In the genomic region with DNA sequence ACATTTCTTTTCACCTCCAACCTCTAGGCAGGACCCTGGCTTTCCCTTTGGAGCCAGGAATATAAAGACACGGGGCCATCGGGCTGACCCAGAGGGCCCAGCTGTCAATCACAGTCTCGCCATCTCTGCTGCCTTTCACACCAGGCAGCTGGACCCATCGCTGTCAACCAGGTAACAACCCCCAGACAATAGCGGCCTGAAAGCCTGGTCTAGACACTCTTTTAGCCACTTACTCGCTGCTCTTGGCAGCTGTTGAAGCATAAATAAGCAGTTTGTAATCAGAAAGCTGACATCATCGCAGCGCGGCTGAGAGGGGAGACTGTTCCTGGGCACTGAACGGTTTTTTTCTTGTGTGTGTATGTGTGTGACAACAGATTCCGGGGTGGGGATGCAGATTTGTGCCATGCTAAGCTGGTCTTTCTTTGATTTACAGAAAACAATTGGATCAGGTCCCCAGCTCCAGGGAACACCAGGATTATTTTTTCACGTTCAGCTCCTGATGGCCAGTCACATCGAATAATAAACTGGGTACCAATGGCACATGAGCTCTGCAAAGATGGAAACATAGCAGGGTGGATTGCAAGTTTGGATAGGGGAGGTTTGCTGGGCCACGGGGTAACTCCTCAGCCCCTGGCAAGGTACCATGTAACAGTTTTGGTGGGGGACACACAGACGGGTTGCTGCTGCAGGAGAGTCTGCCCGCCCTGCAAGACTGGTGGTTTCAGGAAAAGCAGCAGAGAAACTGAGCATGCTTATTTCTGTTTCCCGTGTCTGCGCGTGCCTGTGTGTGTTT, we compare ENCODE assay signal across 8 mouse cellular contexts.
DNase-seq lines count a peak whose midpoint lies in the region; ATAC-seq and TF ChIP-seq lines count a peak whose summit lies in the region.

No protein-coding gene starts in this region.

- no peaks in the 10 kb centered on the region for H3K27me3 ChIP-seq in heart, embryonic 13.5 days (replicated peaks)
- no peaks in the 10 kb centered on the region for H3K27me3 ChIP-seq in forebrain, embryonic 16.5 days (replicated peaks; ENCODE audit: control insufficient read depth, insufficient read depth, low read length)
- H3K27me3 ChIP-seq in midbrain, embryonic 10.5 days (ENCODE audit: low read depth, poor library complexity, severe bottlenecking), result no peaks in the 10 kb centered on the region
- no peaks in the 10 kb centered on the region for H3K27me3 ChIP-seq in kidney, adult 2 months (replicated peaks; ENCODE audit: control insufficient read depth, insufficient read depth, low read length)

- peak overlapping the region; percentile 54 for H3K4me2 ChIP-seq in heart, embryonic 13.5 days
- peak overlapping the region; percentile 55 for H3K4me2 ChIP-seq in forebrain, embryonic 16.5 days (ENCODE audit: low read length)

- H3K27ac ChIP-seq in heart, embryonic 13.5 days (replicated peaks), result no peak overlapping the region
- peak overlapping the region; percentile 98 for H3K27ac ChIP-seq in forebrain, embryonic 16.5 days (ENCODE audit: low read length)
- H3K27ac ChIP-seq in midbrain, embryonic 10.5 days (replicated peaks), result peak overlapping the region; percentile 91
- no peak overlapping the region for H3K27ac ChIP-seq in kidney, adult 2 months (ENCODE audit: insufficient read depth, low read depth, low read length)

- no peak overlapping the region for H3K4me3 ChIP-seq in heart, embryonic 13.5 days
- H3K4me3 ChIP-seq in forebrain, embryonic 16.5 days (replicated peaks; ENCODE audit: low read length), result peak overlapping the region; percentile 27
- peak overlapping the region; percentile 27 for H3K4me3 ChIP-seq in midbrain, embryonic 10.5 days
- H3K4me3 ChIP-seq in kidney, adult 2 months (ENCODE audit: insufficient read depth, low read depth, low read length), result no peak overlapping the region

- no peak for TF ChIP-seq CTCF in brain, embryonic 14.5 days (IDR thresholded peaks at IDR 0.05; ENCODE audit: borderline replicate concordance, extremely low read depth, insufficient read depth, insufficient read length)
- TF ChIP-seq CTCF in kidney, adult 2 months (conservative IDR thresholded peaks at IDR 0.05; ENCODE audit: insufficient read depth, insufficient read length, low read depth, low read length), result no peak

- no peak for TF ChIP-seq POLR2A in brain, embryonic 14.5 days (IDR thresholded peaks at IDR 0.05; ENCODE audit: borderline replicate concordance, extremely low read depth, insufficient read depth, insufficient read length, poor library complexity, severe bottlenecking)
- TF ChIP-seq POLR2A in kidney, adult 2 months (IDR thresholded peaks at IDR 0.05; ENCODE audit: low read depth, low read length), result no peak

- no peak for ATAC-seq in heart, embryonic 13.5 days (ENCODE audit: extremely low read depth, insufficient number of reproducible peaks, low FRiP score, low TSS enrichment)
- ATAC-seq in forebrain, embryonic 16.5 days, result peak; percentile 82

- H3K36me3 ChIP-seq in heart, embryonic 13.5 days, result no peaks in the 10 kb centered on the region
- no peaks in the 10 kb centered on the region for H3K36me3 ChIP-seq in forebrain, embryonic 16.5 days (ENCODE audit: control insufficient read depth, insufficient read depth)
- H3K36me3 ChIP-seq in midbrain, embryonic 10.5 days, result no peaks in the 10 kb centered on the region
- no peaks in the 10 kb centered on the region for H3K36me3 ChIP-seq in kidney, adult 2 months (ENCODE audit: control insufficient read depth, insufficient read depth, low read length)

- no peak for DNase-seq in heart, adult 11 months
- peak; percentile 98 for DNase-seq in brain, embryonic 14.5 days (ENCODE audit: low read depth)
- DNase-seq in midbrain, embryonic 10.5 days (ENCODE audit: low spot score), result peak; percentile 81
- no peak for DNase-seq in gastrocnemius, postnatal 25 days
- no peak for DNase-seq in spleen, postnatal 10 days (ENCODE audit: low spot score in 2 of 2)
- no peak for DNase-seq in kidney, adult 2 months

- no peak overlapping the region for H3K9ac ChIP-seq in heart, embryonic 13.5 days
- H3K9ac ChIP-seq in forebrain, embryonic 16.5 days (replicated peaks; ENCODE audit: low read depth, low read length), result peak overlapping the region; percentile 66

- H3K9me3 ChIP-seq in heart, embryonic 13.5 days, result no peaks in the 10 kb centered on the region
- H3K9me3 ChIP-seq in forebrain, embryonic 16.5 days (ENCODE audit: control insufficient read depth, low read length), result no peaks in the 10 kb centered on the region
- H3K9me3 ChIP-seq in midbrain, embryonic 10.5 days (replicated peaks), result no peaks in the 10 kb centered on the region

- 40% methylated on average over 19 of the region's 19 CpGs for WGBS in heart, embryonic 13.5 days
- 4% methylated on average over 19 of the region's 19 CpGs for WGBS in forebrain, embryonic 16.5 days
- 34% methylated on average over 19 of the region's 19 CpGs for WGBS in midbrain, embryonic 10.5 days
- 49% methylated on average over 19 of the region's 19 CpGs for WGBS in kidney, adult 2 months

- peaks cover 13% of the 10 kb centered on the region for H3K4me1 ChIP-seq in heart, embryonic 13.5 days
- H3K4me1 ChIP-seq in forebrain, embryonic 16.5 days (replicated peaks; ENCODE audit: control insufficient read depth, insufficient read depth, low read length), result peaks cover 50% of the 10 kb centered on the region
- H3K4me1 ChIP-seq in midbrain, embryonic 10.5 days, result peaks cover 68% of the 10 kb centered on the region
- no peaks in the 10 kb centered on the region for H3K4me1 ChIP-seq in kidney, adult 2 months (ENCODE audit: control insufficient read depth, insufficient read depth, low read length)

Comparison
In these comparisons a context has a peak if more than half of its experiments do, and no peak if none do; other contexts are left out.
1. H3K27ac ChIP-seq: peak in forebrain, embryonic 16.5 days (single experiment) and midbrain, embryonic 10.5 days (single experiment); none in heart, embryonic 13.5 days (single experiment) and kidney, adult 2 months (single experiment).
2. H3K4me3 ChIP-seq: peak in forebrain, embryonic 16.5 days (single experiment) and midbrain, embryonic 10.5 days (single experiment); none in heart, embryonic 13.5 days (single experiment) and kidney, adult 2 months (single experiment).
3. DNase-seq: peak in brain, embryonic 14.5 days (single experiment) and midbrain, embryonic 10.5 days (single experiment); none in heart, adult 11 months (single experiment), gastrocnemius, postnatal 25 days (single experiment), spleen, postnatal 10 days (0 of 2) and kidney, adult 2 months (single experiment).